Mouse (Mus musculus) frontal cortex, adult (tissue): ENCODE measurements around the gene Fam166a.

Source experiments
- ATAC-seq: cut with Nextera tagmentation; 2 replicates; pipeline ENCODE4 v1.9.2; 2017; ENCODE audit warnings: mild to moderate bottlenecking, moderate library complexity, mixed read lengths; ENCODE audit not compliant: low TSS enrichment

The Fam166a gene

GRCm38 (mm10) chr2:25218445-25218844 lies at the start of gene Fam166a:
Gene Fam166a, plus strand, starts transcription at chr2:25218745.
- ATAC-seq = no peak

GRCm38 (mm10) chr2:25169778-25170177 lies 48.8 kb upstream of the Fam166a start:
- ATAC-seq = no peak

- no peak for ATAC-seq
These were observed 48.0 kb upstream of the Fam166a start for GRCm38 (mm10) chr2:25170326-25171100.

- ATAC-seq = no peak
These were observed 47.3 kb upstream of the Fam166a start for GRCm38 (mm10) chr2:25171101-25171768.

- ATAC-seq = no peak
These were observed 46.8 kb upstream of the Fam166a start for GRCm38 (mm10) chr2:25171769-25172153.

GRCm38 (mm10) chr2:25172629-25173028 lies 45.9 kb upstream of the Fam166a start:
- ATAC-seq = no peak

GRCm38 (mm10) chr2:25173821-25174220 lies 44.7 kb upstream of the Fam166a start:
- ATAC-seq = no peak

GRCm38 (mm10) chr2:25174866-25175689 lies 43.5 kb upstream of the Fam166a start:
- no peak for ATAC-seq

GRCm38 (mm10) chr2:25175690-25176078 lies 42.9 kb upstream of the Fam166a start:
- no peak for ATAC-seq

GRCm38 (mm10) chr2:25176573-25176972 lies 42.0 kb upstream of the Fam166a start:
- ATAC-seq = no peak

- ATAC-seq = no peak
These were observed 41.5 kb upstream of the Fam166a start for GRCm38 (mm10) chr2:25177076-25177475.

- ATAC-seq = 0 out of 2 replicates have a peak, but pooled peaks have one; percentile 14
These were observed 40.9 kb upstream of the Fam166a start for GRCm38 (mm10) chr2:25177685-25178084.

GRCm38 (mm10) chr2:25178285-25178972 lies 40.1 kb upstream of the Fam166a start:
- ATAC-seq = peak; percentile 26; the same call in 1 of the 2 replicates

- no peak for ATAC-seq
These were observed 38.9 kb upstream of the Fam166a start for GRCm38 (mm10) chr2:25179566-25180217.

- peak; percentile 64 for ATAC-seq
These were observed 38.1 kb upstream of the Fam166a start, which contains the start of gene Nrarp for GRCm38 (mm10) chr2:25180478-25180903. Gene Nrarp, plus strand, starts transcription at chr2:25180758.

GRCm38 (mm10) chr2:25180973-25181890 lies 37.3 kb upstream of the Fam166a start:
- 0 out of 2 replicates have a peak, but pooled peaks have one; percentile 8 for ATAC-seq

GRCm38 (mm10) chr2:25181891-25182397 lies 36.6 kb upstream of the Fam166a start:
- no peak for ATAC-seq

GRCm38 (mm10) chr2:25182664-25183063 lies 35.9 kb upstream of the Fam166a start:
- no peak for ATAC-seq

GRCm38 (mm10) chr2:25183336-25183735 lies 35.2 kb upstream of the Fam166a start:
- no peak for ATAC-seq

- no peak for ATAC-seq
These were observed 34.0 kb upstream of the Fam166a start for GRCm38 (mm10) chr2:25184496-25184895.
